Comparison of ENCODE assay signal across 10 mouse cellular contexts in genomic region chr3:127802814-127803213, GRCm38 (mm10). TPM values are rescaled to one million over a fixed set of nuclear protein-coding genes. Genes with fewer than 3 reads are reported as not detected.
DNase-seq lines count a peak whose midpoint lies in the region; ATAC-seq lines count a peak whose summit lies in the region.
"Had no signal": no experiment of that assay in that cellular context is flagged by ENCODE, and none has a peak within 500 bp of the region (broad histone marks: within the 10 kb centered on the region; RNA-seq: fewer than 3 reads in every experiment).

No protein-coding gene starts in this region.

- 27% methylated on average over 8 of the region's 8 CpGs for WGBS in kidney, embryonic 16.5 days
- 50% methylated on average over 8 of the region's 8 CpGs for WGBS in liver, embryonic 11.5 days

- peaks cover 8% of the 10 kb centered on the region for H3K4me1 ChIP-seq in kidney, embryonic 16.5 days (ENCODE audit: insufficient read depth, low read length)
- H3K4me1 ChIP-seq in liver, embryonic 11.5 days (replicated peaks; ENCODE audit: control insufficient read depth, insufficient read depth, low read length), result no peaks in the 10 kb centered on the region; the same call in 1 of the 2 replicates

- peak; percentile 91 for ATAC-seq in frontal cortex, adult (ENCODE audit: low TSS enrichment)
- ATAC-seq in kidney, embryonic 16.5 days (ENCODE audit: low FRiP score, low TSS enrichment), result no peak
- no peak for ATAC-seq in liver, embryonic 11.5 days (replicated peaks; ENCODE audit: low FRiP score)

- H3K9me3 ChIP-seq in kidney, embryonic 16.5 days (ENCODE audit: low read length), result no peaks in the 10 kb centered on the region
- H3K9me3 ChIP-seq in liver, embryonic 11.5 days (ENCODE audit: control insufficient read depth, low read length), result no peaks in the 10 kb centered on the region

- DNase-seq in frontal cortex, postnatal 14 days (ENCODE audit: low spot score in 2 of 2), result no peak
- no peak for DNase-seq in kidney, adult 11 months
- peak; percentile 55 for DNase-seq in Muller cell, postnatal 12 days (ENCODE audit: inconsistent ontology term)
- DNase-seq in liver, embryonic 11.5 days (ENCODE audit: low spot score), result no peak
- DNase-seq in ovary, postnatal 10 days (ENCODE audit: low spot score), result no peak
- no peak for DNase-seq in thymus, postnatal 4 days
- DNase-seq: gastrocnemius, postnatal 10 days had no signal

- no peak overlapping the region; the same call in 1 of the 2 replicates for H3K9ac ChIP-seq in kidney, embryonic 16.5 days (replicated peaks; ENCODE audit: low read length)
- no peak overlapping the region for H3K9ac ChIP-seq in liver, embryonic 11.5 days (ENCODE audit: low read depth, low read length)

- H3K4me3 ChIP-seq in kidney, embryonic 16.5 days (ENCODE audit: low read length), result no peak overlapping the region
- H3K4me3 ChIP-seq in liver, embryonic 11.5 days (ENCODE audit: low read depth, low read length), result no peak overlapping the region
- H3K4me3 ChIP-seq: erythroblast, embryonic 14.5 days had no signal

- peak overlapping the region; percentile 4; the same call in 1 of the 2 replicates for H3K4me2 ChIP-seq in kidney, embryonic 16.5 days (replicated peaks; ENCODE audit: low read depth, low read length)
- H3K4me2 ChIP-seq in liver, embryonic 11.5 days, result peak overlapping the region; percentile 38

- H3K27me3 ChIP-seq in kidney, embryonic 16.5 days (ENCODE audit: insufficient read depth, low read length), result no peaks in the 10 kb centered on the region
- H3K27me3 ChIP-seq in liver, embryonic 11.5 days (replicated peaks; ENCODE audit: control insufficient read depth, insufficient read depth, low read length), result no peaks in the 10 kb centered on the region

- peaks cover 11% of the 10 kb centered on the region for H3K36me3 ChIP-seq in kidney, embryonic 16.5 days (ENCODE audit: insufficient read depth, low read length)
- H3K36me3 ChIP-seq in liver, embryonic 11.5 days (ENCODE audit: control insufficient read depth, insufficient read depth, low read length), result 0 out of 2 replicates have a peak, but pooled peaks cover under 1% of the 10 kb centered on the region

- no peak overlapping the region for H3K27ac ChIP-seq in kidney, embryonic 16.5 days (ENCODE audit: low read length)
- H3K27ac ChIP-seq in liver, embryonic 11.5 days (ENCODE audit: low read depth, low read length), result no peak overlapping the region

RNA-seq across cellular contexts. Expression of gene Tifa, which starts 13.2 kb away (rescaled TPM):
- 4.3 and 5.4 TPM in 2 replicates for polyA plus RNA-seq in kidney, embryonic 16.5 days (2015; fragmentation: Nextera tagmentation; extraction: Ambion mirVana)
- 13.4 and 14.3 TPM in 2 replicates for polyA plus RNA-seq in liver, embryonic 11.5 days (2014; fragmentation: Nextera tagmentation; extraction: Ambion mirVana)

RNA-seq across cellular contexts. Expression of gene Alpk1, which starts 22.5 kb away (rescaled TPM):
- polyA plus RNA-seq in kidney, embryonic 16.5 days (2015; fragmentation: Nextera tagmentation; extraction: Ambion mirVana), result 1.2 TPM in 2 replicates
- 0.92 and 1.1 TPM in 2 replicates for polyA plus RNA-seq in liver, embryonic 11.5 days (2014; fragmentation: Nextera tagmentation; extraction: Ambion mirVana)
- polyA plus RNA-seq: erythroblast, embryonic 14.5 days had no signal

RNA-seq across cellular contexts. Expression of gene Ap1ar, which starts 34.5 kb away (rescaled TPM):
- polyA plus RNA-seq in kidney, embryonic 16.5 days (2015; fragmentation: Nextera tagmentation; extraction: Ambion mirVana), result 49.3 and 50.9 TPM in 2 replicates
- polyA plus RNA-seq in liver, embryonic 11.5 days (2014; fragmentation: Nextera tagmentation; extraction: Ambion mirVana), result 55.7 and 55.8 TPM in 2 replicates
